Mouse (Mus musculus): Measurements from ENCODE around the gene Itih2.

Itih2 gene

DNA sequence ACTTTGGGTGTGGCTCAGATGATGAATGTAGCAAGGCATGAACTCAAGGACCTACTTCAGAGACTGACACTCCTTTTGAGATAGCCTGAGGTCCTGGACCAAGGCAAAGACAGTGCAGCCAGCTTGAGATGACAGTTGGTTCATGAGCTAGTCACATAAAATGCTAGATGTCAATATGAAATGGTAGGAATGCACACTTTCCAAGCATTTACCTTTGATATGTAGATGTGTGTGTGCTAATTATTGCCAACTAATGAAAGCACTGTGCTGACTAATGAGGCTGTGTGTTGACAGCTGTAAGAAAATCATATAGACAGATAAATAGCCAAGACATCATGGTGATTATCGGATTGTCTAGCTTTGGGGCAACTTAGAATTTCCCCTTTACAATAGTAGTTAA, 932 bp upstream of the Itih2 start:
- H3K36me3 ChIP-seq (ENCODE audit: control insufficient read depth, insufficient read depth, low read length, poor library complexity, severe bottlenecking) = no peaks in the 10 kb centered on the region
- H3K27me3 ChIP-seq (ENCODE audit: control insufficient read depth, insufficient read depth, low read length, poor library complexity, severe bottlenecking) = no peaks in the 10 kb centered on the region
- no peak for DNase-seq (ENCODE audit: low read depth, low spot score)

DNA sequence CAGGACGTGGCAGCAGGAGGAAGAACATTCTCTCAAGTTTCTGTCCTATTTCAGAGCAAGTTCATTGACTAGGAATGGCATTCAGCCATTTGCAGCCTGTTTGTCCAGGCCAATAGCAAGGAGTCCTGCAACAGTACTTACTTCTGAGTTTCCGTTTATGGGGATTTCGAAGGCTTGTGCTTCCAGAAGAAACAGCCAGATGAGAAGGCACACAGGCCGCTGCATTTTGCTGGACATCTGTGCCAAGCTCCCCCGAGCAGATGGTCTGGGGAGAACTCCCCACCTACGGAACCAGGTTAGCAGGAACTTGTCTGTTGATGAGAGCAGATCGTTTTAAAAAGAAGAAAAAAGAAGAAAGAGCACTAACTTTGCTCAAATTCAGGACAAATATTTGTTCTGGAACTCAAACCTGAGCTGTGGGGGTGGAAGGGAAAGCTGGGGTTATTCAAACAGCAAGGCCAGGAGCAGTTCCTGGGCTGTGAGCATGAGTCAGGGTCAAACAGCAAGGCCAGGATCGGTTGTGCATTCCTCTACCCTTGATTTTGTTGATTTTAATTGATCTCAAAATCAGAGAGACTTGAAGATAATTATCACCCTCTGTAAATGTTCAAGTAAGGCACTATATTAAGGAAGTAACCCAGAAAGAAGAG, 730 bp downstream of the Itih2 start:
- no peak for DNase-seq (ENCODE audit: low read depth, low spot score)
- H3K27me3 ChIP-seq (ENCODE audit: control insufficient read depth, insufficient read depth, low read length, poor library complexity, severe bottlenecking) = no peaks in the 10 kb centered on the region
- no peaks in the 10 kb centered on the region for H3K36me3 ChIP-seq (ENCODE audit: control insufficient read depth, insufficient read depth, low read length, poor library complexity, severe bottlenecking)

DNA sequence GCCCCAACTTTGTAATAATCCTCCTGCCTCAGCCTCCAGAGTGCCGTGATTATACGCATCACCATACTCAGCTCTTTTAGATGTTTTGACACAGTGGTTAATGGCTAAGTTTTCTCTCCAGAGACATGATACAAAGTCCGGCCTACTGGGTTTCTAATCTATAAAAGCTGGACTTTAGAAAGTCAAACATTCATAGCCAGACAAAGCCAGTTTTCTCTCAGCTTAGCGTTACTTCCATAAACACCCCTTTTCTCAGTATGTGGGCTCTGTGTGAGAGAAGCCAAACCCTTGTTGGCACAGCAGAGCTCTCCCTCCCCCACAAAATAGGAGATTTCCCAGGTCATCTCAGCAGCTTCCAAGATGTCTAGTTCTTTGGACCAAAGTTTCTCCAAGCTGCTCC, 2.6 kb downstream of the Itih2 start:
- Histone ChIP-seq H3K27me3 (ENCODE audit: control insufficient read depth, insufficient read depth, low read length, poor library complexity, severe bottlenecking) (no peaks in the 10 kb centered on the region), H3K36me3 (ENCODE audit: control insufficient read depth, insufficient read depth, low read length, poor library complexity, severe bottlenecking) (no peaks in the 10 kb centered on the region)
- DNase-seq (ENCODE audit: low read depth, low spot score) = no peak

DNA sequence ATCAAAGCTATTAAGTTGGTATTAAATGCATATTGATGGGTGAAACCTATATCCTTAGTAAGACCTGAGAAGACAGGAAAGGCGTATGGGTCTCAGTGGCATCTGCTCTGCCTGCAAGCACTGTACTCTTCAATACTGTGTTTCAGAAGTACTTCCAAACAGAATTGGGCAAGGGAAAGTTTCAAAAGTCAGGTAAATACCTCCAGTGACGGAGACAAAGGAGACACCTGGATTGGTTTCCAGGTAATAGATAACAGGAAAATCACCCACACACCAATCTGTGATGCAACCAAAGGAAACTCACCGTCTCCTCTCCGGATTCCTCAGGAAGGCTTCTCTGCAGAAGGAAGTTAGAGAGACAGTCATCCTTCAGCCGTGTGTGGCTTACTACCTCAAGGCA, 3.7 kb downstream of the Itih2 start:
- H3K36me3 ChIP-seq (ENCODE audit: control insufficient read depth, insufficient read depth, low read length, poor library complexity, severe bottlenecking) = no peaks in the 10 kb centered on the region
- DNase-seq (ENCODE audit: low read depth, low spot score) = no peak
- no peaks in the 10 kb centered on the region; the same call in 1 of the 2 replicates for H3K27me3 ChIP-seq (ENCODE audit: control insufficient read depth, insufficient read depth, low read length, poor library complexity, severe bottlenecking)

DNA sequence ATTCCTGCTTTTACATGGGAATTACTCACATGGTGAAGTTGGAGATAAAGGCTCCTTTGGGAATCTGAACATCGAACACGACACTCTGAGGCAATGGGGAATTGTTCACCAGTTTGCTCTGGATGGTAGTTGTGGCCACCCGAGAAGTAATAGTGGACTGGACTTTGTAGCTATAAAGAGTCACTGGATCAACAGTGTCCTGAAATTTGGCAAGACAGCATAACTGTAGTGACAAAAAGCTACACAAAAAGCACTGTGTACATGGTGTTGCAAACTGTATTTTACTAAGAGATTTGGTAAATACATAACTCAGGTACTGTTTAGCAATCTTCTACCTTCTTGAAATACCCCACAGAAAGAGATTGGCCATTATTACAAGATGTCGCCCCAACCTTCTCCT, 5.1 kb downstream of the Itih2 start:
- Histone ChIP-seq H3K36me3 (ENCODE audit: control insufficient read depth, insufficient read depth, low read length, poor library complexity, severe bottlenecking) (no peaks in the 10 kb centered on the region), H3K27me3 (ENCODE audit: control insufficient read depth, insufficient read depth, low read length, poor library complexity, severe bottlenecking) (no peaks in the 10 kb centered on the region; the same call in 1 of the 2 replicates)
- no peak for DNase-seq (ENCODE audit: low read depth, low spot score)

DNA sequence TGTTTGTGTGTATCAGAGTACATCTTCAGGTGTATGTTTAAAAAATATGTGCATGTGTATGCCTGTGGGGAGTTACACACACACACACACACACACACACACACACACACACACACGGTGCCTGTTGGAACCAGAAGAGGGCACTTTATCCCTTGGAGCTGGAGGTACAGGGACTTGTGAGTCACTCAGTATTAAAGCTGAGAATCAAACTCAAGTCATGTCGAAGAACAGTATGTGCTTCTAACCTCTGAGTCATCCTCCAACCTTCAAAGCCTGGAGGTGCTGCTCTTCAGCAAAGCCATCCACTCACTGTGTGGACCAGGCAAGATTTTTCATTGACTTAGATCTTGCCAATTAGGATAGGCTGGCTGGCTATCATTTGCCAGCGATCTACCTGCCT, 9.4 kb downstream of the Itih2 start:
- Histone ChIP-seq H3K36me3 (ENCODE audit: control insufficient read depth, insufficient read depth, low read length, poor library complexity, severe bottlenecking) (no peaks in the 10 kb centered on the region), H3K27me3 (ENCODE audit: control insufficient read depth, insufficient read depth, low read length, poor library complexity, severe bottlenecking) (no peaks in the 10 kb centered on the region; the same call in 1 of the 2 replicates)
- DNase-seq (ENCODE audit: low read depth, low spot score) = no peak

DNA sequence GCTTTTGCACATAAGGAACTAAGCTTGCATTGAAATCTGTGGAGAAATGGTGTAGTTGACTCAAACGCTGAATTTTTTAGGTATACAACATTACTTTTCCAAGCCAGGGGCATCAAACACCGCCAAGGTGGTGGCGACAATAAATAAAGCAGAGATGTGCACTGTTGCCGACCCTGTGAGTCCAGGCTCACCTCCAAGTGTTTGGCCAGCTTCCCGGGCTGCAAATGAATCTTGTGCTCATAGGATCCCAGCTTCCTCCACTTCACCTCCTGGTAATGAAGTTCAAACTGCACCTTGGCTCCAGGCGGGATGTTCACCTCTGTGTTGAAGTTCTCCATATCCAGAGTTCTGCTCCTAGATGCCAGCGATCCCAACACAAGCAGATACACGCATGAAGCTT, 11.9 kb downstream of the Itih2 start:
- no peaks in the 10 kb centered on the region; the same call in 1 of the 2 replicates for H3K27me3 ChIP-seq (ENCODE audit: control insufficient read depth, insufficient read depth, low read length, poor library complexity, severe bottlenecking)
- no peak for DNase-seq (ENCODE audit: low read depth, low spot score)
- no peaks in the 10 kb centered on the region for H3K36me3 ChIP-seq (ENCODE audit: control insufficient read depth, insufficient read depth, low read length, poor library complexity, severe bottlenecking)

DNA sequence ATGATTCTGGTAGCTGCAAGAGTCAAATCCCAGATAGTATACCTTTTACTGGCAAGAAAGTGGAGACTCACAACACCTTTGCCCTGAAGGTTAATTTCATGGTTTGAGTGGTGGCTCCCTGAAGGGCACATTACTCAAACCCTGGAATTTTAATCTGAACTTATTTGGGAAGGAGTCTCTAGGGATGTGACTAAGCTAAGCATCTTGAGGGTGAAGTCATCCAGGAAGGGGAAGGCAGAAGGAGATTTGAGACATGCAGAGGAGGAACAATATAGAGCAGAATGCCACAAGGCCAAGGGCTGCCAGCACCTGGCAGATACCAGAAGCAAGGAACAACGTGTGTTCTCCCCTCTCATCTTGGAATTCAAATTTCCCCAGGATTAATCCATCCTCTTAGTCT, 12.4 kb downstream of the Itih2 start:
- no peak for DNase-seq (ENCODE audit: low read depth, low spot score)
- H3K36me3 ChIP-seq (ENCODE audit: control insufficient read depth, insufficient read depth, low read length, poor library complexity, severe bottlenecking) = no peaks in the 10 kb centered on the region
- no peaks in the 10 kb centered on the region; the same call in 1 of the 2 replicates for H3K27me3 ChIP-seq (ENCODE audit: control insufficient read depth, insufficient read depth, low read length, poor library complexity, severe bottlenecking)

DNA sequence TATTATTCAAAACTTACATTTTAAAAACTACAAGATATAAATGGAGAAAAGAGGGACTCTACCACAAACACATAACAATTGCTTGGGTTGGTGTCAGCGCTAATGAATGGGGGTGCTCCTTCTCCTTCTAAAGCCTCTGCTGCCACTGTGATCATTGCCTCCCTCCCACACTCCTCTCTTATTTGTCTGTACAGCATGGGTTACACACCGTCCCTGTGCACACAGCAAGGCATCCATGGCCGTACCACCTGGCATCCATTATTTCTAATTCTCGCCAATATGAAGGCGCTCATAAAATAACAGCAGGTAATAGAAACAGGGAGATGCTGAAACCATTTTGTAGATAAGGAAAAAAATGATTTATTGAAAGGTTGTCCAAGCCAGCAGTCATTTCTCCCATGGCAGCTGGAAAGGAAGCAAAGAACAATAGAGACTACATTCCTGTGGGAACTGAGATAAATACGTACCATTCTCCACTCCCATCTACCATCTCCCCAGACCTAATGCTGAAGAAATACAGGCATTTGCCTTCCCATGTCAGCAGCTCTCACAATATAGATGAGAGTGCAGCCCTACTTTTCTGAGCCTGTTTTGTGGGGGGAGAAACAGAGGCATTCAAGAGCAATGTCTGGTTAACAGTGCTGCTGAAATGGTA, 22.5 kb downstream of the Itih2 start:
- H3K36me3 ChIP-seq (ENCODE audit: control insufficient read depth, insufficient read depth, low read length, poor library complexity, severe bottlenecking) = no peaks in the 10 kb centered on the region

DNA sequence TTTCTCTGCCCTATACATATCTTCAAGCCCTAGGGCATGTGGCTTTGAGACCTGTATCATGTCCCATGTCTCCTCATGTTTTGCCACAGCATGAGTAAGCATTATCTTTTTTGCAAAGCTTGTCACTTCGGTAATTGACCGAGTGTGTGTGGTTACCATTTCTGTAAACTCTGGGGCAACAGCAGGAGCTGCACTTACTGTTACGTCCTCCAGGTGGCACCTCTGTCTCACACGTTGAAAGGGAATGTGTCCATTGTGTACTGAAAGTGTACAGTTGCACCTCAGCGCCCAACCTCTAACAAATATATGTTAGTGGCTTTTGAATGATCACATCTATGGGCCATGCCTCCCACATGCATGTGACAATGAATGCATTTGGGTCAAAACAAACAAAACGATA, 30.0 kb downstream of the Itih2 start:
- peak; percentile 73 for DNase-seq (ENCODE audit: low read depth, low spot score)
- no peaks in the 10 kb centered on the region for H3K36me3 ChIP-seq (ENCODE audit: control insufficient read depth, insufficient read depth, low read length, poor library complexity, severe bottlenecking)
- H3K27me3 ChIP-seq (ENCODE audit: control insufficient read depth, insufficient read depth, low read length, poor library complexity, severe bottlenecking) = no peaks in the 10 kb centered on the region

More for the DNA sequence above, 22.5 kb downstream of the Itih2 start:
- no peaks in the 10 kb centered on the region for H3K27me3 ChIP-seq (ENCODE audit: control insufficient read depth, insufficient read depth, low read length, poor library complexity, severe bottlenecking)
- DNase-seq (ENCODE audit: low read depth, low spot score) = no peak

DNA sequence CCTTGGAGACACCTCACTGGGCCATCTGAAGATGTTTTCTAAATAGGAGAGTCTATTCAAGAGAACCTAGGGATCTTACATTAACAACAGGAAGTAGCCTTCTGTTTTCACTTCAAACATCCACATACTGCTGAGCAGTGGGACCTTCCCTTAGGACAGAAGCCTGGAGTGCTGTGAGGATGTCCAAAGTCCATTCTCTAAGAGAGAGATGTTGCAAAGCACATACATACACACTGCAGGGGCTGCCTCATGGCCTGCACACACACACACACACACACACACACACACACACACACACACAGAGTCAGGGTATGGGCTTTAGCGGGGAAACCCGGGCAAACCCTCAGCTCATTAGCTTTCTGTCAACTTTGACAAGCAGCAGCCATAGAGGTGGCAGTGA, 30.7 kb downstream of the Itih2 start:
- no peaks in the 10 kb centered on the region for H3K36me3 ChIP-seq (ENCODE audit: control insufficient read depth, insufficient read depth, low read length, poor library complexity, severe bottlenecking)

DNA sequence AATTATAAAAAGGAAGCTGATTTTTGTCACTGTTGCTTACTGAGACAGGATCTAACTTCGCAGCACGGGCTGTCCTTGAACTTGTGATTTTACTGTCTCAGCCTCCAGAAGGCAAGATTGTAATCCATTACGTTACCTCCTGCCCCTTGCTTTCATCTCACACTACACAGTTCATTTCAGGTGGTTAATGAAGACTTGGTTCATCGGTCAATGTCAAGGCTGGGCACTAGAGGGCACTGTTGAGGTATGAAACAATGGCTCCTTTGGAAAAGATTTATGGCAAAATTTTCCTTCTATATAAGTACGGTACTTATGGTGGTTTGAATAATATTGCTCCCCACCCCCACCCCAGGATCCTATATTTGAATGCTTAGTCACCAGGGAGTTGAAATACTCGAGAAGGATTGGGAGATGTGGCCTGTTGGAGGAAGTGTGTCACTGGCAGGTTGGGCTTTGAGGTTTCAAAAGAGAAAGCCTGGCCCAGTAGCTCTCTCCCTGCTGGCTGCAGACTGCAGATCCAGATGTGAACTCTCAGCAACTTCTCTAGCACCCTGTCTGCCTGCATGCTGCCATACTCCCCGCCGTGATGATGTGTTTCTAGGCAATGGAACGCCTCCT, 32.5 kb downstream of the Itih2 start:
- H3K27me3 ChIP-seq (ENCODE audit: control insufficient read depth, insufficient read depth, low read length, poor library complexity, severe bottlenecking) = no peaks in the 10 kb centered on the region
- no peaks in the 10 kb centered on the region for H3K36me3 ChIP-seq (ENCODE audit: control insufficient read depth, insufficient read depth, low read length, poor library complexity, severe bottlenecking)
- DNase-seq (ENCODE audit: low read depth, low spot score) = peak; percentile 66

More for the DNA sequence above, 30.7 kb downstream of the Itih2 start:
- DNase-seq (ENCODE audit: low read depth, low spot score) = no peak
- no peaks in the 10 kb centered on the region for H3K27me3 ChIP-seq (ENCODE audit: control insufficient read depth, insufficient read depth, low read length, poor library complexity, severe bottlenecking)

DNA sequence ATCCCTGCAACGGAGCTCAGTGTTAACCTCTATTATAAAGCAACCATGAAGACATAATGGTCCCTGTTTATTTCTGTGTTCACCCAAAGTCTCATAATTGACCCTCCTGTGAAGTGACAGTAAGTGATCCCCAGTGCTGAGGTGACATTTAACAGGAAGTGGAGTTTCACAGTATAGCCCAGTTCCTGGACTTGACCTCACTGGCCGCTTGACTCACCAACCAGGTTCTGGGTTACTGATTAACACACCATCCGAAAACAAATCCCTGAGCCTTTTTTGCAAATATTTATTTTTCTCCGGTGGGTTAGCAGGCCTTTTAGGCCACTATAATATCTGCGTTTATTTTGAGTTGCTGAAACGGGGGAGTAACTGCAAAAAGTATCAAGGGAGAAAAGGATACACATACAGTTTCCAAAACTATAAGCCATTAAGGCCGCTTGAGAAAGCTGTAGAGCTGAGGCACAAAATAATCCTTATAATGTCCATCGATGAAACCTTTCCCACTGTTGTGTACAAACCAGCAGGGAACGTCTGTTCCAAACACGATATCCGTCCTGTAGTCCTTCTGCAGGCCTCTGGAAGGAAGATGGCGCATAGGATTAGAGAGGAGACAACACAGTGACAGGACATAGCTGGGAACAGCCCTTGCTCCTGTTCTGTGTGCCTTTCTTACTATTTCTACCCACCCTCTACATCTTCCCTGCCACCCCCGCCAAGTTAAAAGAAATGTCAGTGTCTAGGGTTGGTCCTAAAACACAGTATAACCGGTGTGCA, 36.7 kb downstream of the Itih2 start:
- Histone ChIP-seq H3K27me3 (ENCODE audit: control insufficient read depth, insufficient read depth, low read length, poor library complexity, severe bottlenecking) (no peaks in the 10 kb centered on the region), H3K36me3 (ENCODE audit: control insufficient read depth, insufficient read depth, low read length, poor library complexity, severe bottlenecking) (peaks cover 8% of the 10 kb centered on the region)

DNA sequence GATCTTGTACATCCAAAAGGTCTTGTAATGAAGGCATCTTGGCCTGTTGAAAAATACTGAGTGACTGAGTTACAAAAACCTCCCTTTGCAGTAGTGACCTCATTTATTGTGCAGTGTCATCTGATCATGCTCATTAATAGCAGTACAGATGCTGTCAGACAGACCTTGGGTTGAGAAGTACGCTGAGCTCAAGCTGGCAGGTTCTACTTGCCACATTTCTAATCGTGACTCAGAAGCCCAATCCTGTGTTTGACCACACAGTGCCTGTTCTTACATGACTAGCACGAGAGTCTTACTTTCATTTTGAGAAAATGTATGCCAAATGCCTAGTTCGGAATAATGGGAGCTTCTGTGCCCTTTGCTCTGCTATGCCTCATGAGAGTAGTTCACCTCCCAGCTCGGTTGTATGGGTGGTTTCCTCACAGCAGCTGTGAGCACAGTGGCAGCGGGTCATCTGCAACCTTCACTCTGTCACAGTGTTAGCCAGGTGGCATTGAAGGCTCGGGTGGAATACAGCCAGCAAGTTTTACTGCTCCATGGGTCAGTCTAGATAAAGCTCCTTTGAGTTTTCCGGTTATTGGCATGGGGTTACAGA, 43.8 kb downstream of the Itih2 start:
- H3K27me3 ChIP-seq (ENCODE audit: control insufficient read depth, insufficient read depth, low read length, poor library complexity, severe bottlenecking) = no peaks in the 10 kb centered on the region
- H3K36me3 ChIP-seq (ENCODE audit: control insufficient read depth, insufficient read depth, low read length, poor library complexity, severe bottlenecking) = peaks cover 15% of the 10 kb centered on the region
- DNase-seq (ENCODE audit: low read depth, low spot score) = no peak

More for the DNA sequence above, 36.7 kb downstream of the Itih2 start:
- DNase-seq (ENCODE audit: low read depth, low spot score) = no peak
